Mouse (Mus musculus) forebrain, postnatal 0 days (tissue): ENCODE results near the gene Sorbs1. TPM values are rescaled to one million over a fixed set of nuclear protein-coding genes. Genes with fewer than 3 reads are reported as not detected.

Experiments
- ATAC-seq: fragments of 200-750 bp; cut with Nextera tagmentation; 2 replicates; pipeline ENCODE4 v1.8.0; 2017; ENCODE audit warnings: mild to moderate bottlenecking, moderate library complexity
- DNase-seq: peaks from one replicate; pipeline ENCODE4 v3.0.0-alpha.2; 2015
- H3K27ac ChIP-seq: fragments of 300-500 bp; sonication (generic); 2 replicates; pipeline ENCODE4 v1.5.1; 2014; ENCODE audit warnings: low read depth, mild to moderate bottlenecking, antibody characterized with exemption, low read length, moderate library complexity, mixed read lengths
- H3K27me3 ChIP-seq: fragments of 300-500 bp; sonication (generic); 2 replicates; pipeline ENCODE4 v1.6.1; 2014; ENCODE audit warnings: mild to moderate bottlenecking, low read length, mixed read lengths; ENCODE audit not compliant: insufficient read depth
- H3K36me3 ChIP-seq: fragments of 300-500 bp; sonication (generic); 2 replicates; pipeline ENCODE4 v1.6.1; 2014; ENCODE audit warnings: mild to moderate bottlenecking, moderate library complexity; ENCODE audit not compliant: insufficient read depth
- H3K4me1 ChIP-seq: fragments of 300-500 bp; sonication (generic); 2 replicates; pipeline ENCODE4 v1.6.1; 2014; ENCODE audit warnings: antibody characterized with exemption; ENCODE audit not compliant: insufficient read depth
- H3K4me2 ChIP-seq: fragments of 300-500 bp; sonication (generic); 2 replicates; pipeline ENCODE4 v1.6.1; 2014; ENCODE audit warnings: low read depth, mild to moderate bottlenecking, moderate library complexity
- H3K4me3 ChIP-seq: fragments of 300-500 bp; sonication (generic); 2 replicates; pipeline ENCODE4 v1.5.1; 2014; ENCODE audit warnings: low read depth, low read length, mixed read lengths
- H3K9ac ChIP-seq: fragments of 300-500 bp; sonication (generic); 2 replicates; pipeline ENCODE4 v1.6.1; 2014; ENCODE audit warnings: mild to moderate bottlenecking
- H3K9me3 ChIP-seq: fragments of 300-500 bp; sonication (generic); 2 replicates; pipeline ENCODE4 v1.6.1; 2016; ENCODE audit warnings: low read length
- CTCF ChIP-seq: sonication (generic); IDR thresholded peaks from 2 replicates; pipeline ENCODE4 v1.5.1; 2016; ENCODE audit warnings: antibody characterized with exemption, control low read depth, low read depth
- WGBS: fragments of 180-500 bp; shearing (Covaris S2); extraction: QIAGEN DNeasy Blood & Tissue Kit; methylation state at CpG from one replicate; pipeline ENCODE4 v1.1.7; 2014; 5-methylcytosine and 5-hydroxymethylcytosine counted together
- polyA plus RNA-seq: library from polyadenylated mRNA; unstranded; fragments of >200 nt; fragmentation: Nextera tagmentation; extraction: Ambion mirVana; gene quantifications from 2 replicates; pipeline ENCODE4 v1.2.1, GENCODE M21; 2015
- total RNA-seq: library from RNA; depleted of rRNA; stranded (reverse); fragments of >200 nt; gene quantifications from 2 replicates; pipeline ENCODE4 v1.2.3, GENCODE M21; 2014

Sorbs1 gene
- total and polyA plus RNA-seq, 2 experiments from 2014 or later = 51.8 to 74.9 TPM

- Histone ChIP-seq H3K4me3 (no peak overlapping the region), H3K27ac (peak overlapping the region; percentile 84), H3K4me2 (peak overlapping the region; percentile 7; the same call in 1 of the 2 replicates), H3K27me3 (no peaks in the 10 kb centered on the region), H3K9me3 (no peaks in the 10 kb centered on the region), H3K9ac (no peak overlapping the region), H3K36me3 (no peaks in the 10 kb centered on the region), H3K4me1 (peaks cover 14% of the 10 kb centered on the region)
- ATAC-seq (peak; percentile 13; the same call in 1 of the 2 replicates), DNase-seq (no peak)
- no peak for TF ChIP-seq CTCF
- 31% methylated on average over 8 of the region's 8 CpGs for WGBS
Observed at GRCm38 (mm10) chr19:40433316-40433912, 80.2 kb downstream of the Sorbs1 start.

- no peaks in the 10 kb centered on the region for H3K36me3 ChIP-seq
- no peak overlapping the region for H3K4me2 ChIP-seq
- H3K27me3 ChIP-seq = no peaks in the 10 kb centered on the region
- H3K9ac ChIP-seq = no peak overlapping the region
- H3K27ac ChIP-seq = no peak overlapping the region
- peaks cover 14% of the 10 kb centered on the region for H3K4me1 ChIP-seq
- no peak overlapping the region for H3K4me3 ChIP-seq
- no peak for TF ChIP-seq CTCF
- no peaks in the 10 kb centered on the region for H3K9me3 ChIP-seq
- DNase-seq (no peak), ATAC-seq (no peak)
- WGBS = 71% methylated on average over 4 of the region's 4 CpGs
Observed at GRCm38 (mm10) chr19:40431969-40432368, 81.6 kb downstream of the Sorbs1 start.

GRCm38 (mm10) chr19:40429572-40429971 lies 84.0 kb downstream of the Sorbs1 start:
- no peaks in the 10 kb centered on the region for H3K9me3 ChIP-seq
- no peak for TF ChIP-seq CTCF
- no peak overlapping the region for H3K9ac ChIP-seq
- H3K4me2 ChIP-seq = no peak overlapping the region
- 82% methylated on average over 3 of the region's 3 CpGs for WGBS
- H3K4me3 ChIP-seq = no peak overlapping the region
- H3K4me1 ChIP-seq = peaks cover 12% of the 10 kb centered on the region
- no peaks in the 10 kb centered on the region for H3K36me3 ChIP-seq
- H3K27me3 ChIP-seq = no peaks in the 10 kb centered on the region
- DNase-seq (no peak), ATAC-seq (no peak)
- no peak overlapping the region for H3K27ac ChIP-seq

- H3K4me2 ChIP-seq = no peak overlapping the region
- H3K27me3 ChIP-seq = no peaks in the 10 kb centered on the region
- peaks cover 8% of the 10 kb centered on the region for H3K4me1 ChIP-seq
- WGBS = 87% methylated on average over 3 of the region's 3 CpGs
- no peak overlapping the region for H3K9ac ChIP-seq
- no peak overlapping the region for H3K27ac ChIP-seq
- no peaks in the 10 kb centered on the region for H3K36me3 ChIP-seq
- H3K4me3 ChIP-seq = no peak overlapping the region
- no peak for TF ChIP-seq CTCF
- no peaks in the 10 kb centered on the region for H3K9me3 ChIP-seq
- DNase-seq = no peak
- no peak for ATAC-seq
Observed at GRCm38 (mm10) chr19:40429169-40429568, 84.4 kb downstream of the Sorbs1 start.

GRCm38 (mm10) chr19:40426103-40426960 lies 87.2 kb downstream of the Sorbs1 start:
- H3K9me3 ChIP-seq = no peaks in the 10 kb centered on the region
- H3K36me3 ChIP-seq = no peaks in the 10 kb centered on the region
- H3K27ac ChIP-seq = 0 out of 2 replicates have a peak overlapping the region, but pooled peaks have one; percentile 29
- H3K4me3 ChIP-seq = no peak overlapping the region
- H3K4me2 ChIP-seq = no peak overlapping the region
- H3K9ac ChIP-seq = no peak overlapping the region
- no peak for TF ChIP-seq CTCF
- WGBS = 70% methylated on average over 16 of the region's 16 CpGs
- ATAC-seq = peak; percentile 85
- H3K27me3 ChIP-seq = no peaks in the 10 kb centered on the region
- DNase-seq = peak; percentile 46
- no peaks in the 10 kb centered on the region; the same call in 1 of the 2 replicates for H3K4me1 ChIP-seq

GRCm38 (mm10) chr19:40425326-40425725 lies 88.3 kb downstream of the Sorbs1 start:
- Histone ChIP-seq H3K9me3 (no peaks in the 10 kb centered on the region), H3K27ac (peak overlapping the region; percentile 35), H3K4me3 (no peak overlapping the region), H3K4me2 (no peak overlapping the region), H3K27me3 (no peaks in the 10 kb centered on the region), H3K36me3 (no peaks in the 10 kb centered on the region), H3K9ac (no peak overlapping the region), H3K4me1 (no peaks in the 10 kb centered on the region; the same call in 1 of the 2 replicates)
- WGBS = 49% methylated on average over 5 of the region's 5 CpGs
- no peak for ATAC-seq
- TF ChIP-seq CTCF = no peak
- DNase-seq = no peak

- H3K27me3 ChIP-seq = no peaks in the 10 kb centered on the region
- 31% methylated on average over 7 of the region's 7 CpGs for WGBS
- H3K4me3 ChIP-seq = no peak overlapping the region
- no peak for TF ChIP-seq CTCF
- ATAC-seq (peak; percentile 46; the same call in 1 of the 2 replicates), DNase-seq (no peak)
- peak overlapping the region; percentile 77 for H3K27ac ChIP-seq
- no peaks in the 10 kb centered on the region for H3K36me3 ChIP-seq
- no peaks in the 10 kb centered on the region for H3K4me1 ChIP-seq
- H3K9me3 ChIP-seq = no peaks in the 10 kb centered on the region
- H3K4me2 ChIP-seq = no peak overlapping the region
- H3K9ac ChIP-seq = no peak overlapping the region
Observed at GRCm38 (mm10) chr19:40421037-40421436, 92.5 kb downstream of the Sorbs1 start.
